Mouse (Mus musculus) left cerebral cortex, adult 8-10 months (tissue): ENCODE data around the gene Amer2. TPM values are rescaled to one million over a fixed set of nuclear protein-coding genes. Genes with fewer than 3 reads are reported as not detected.

Experiments
- total RNA-seq, 4 experiments: library from RNA; stranded (reverse); gene quantifications; 2 replicates each; pipeline ENCODE4 v1.2.4; 2022

Amer2 gene
- total RNA-seq, 4 experiments from 2014 or later, result 38.0 to 42.7 (median 40.8) TPM

Other genes starting within 250 kb of the Amer2 start
- gene Atp8a2, start 176.1 kb upstream of the Amer2 start, total RNA-seq, result 10 to 100 TPM; 54.2 to 72.9 (median 63.0) TPM
- gene Nupl1, start 121.8 kb upstream of the Amer2 start, total RNA-seq, result under 1 TPM in 1 of 4 experiments, not detected in 3; 0.26 TPM
- 10 to 100 TPM; 59.5 to 71.7 (median 65.4) TPM for gene Gm49336, start 121.8 kb upstream of the Amer2 start, total RNA-seq
- gene Mtmr6, start 108.0 kb upstream of the Amer2 start, total RNA-seq, result 100 to 1,000 TPM; 109 to 113 (median 110) TPM